Mouse (Mus musculus): Measurements from ENCODE around the gene Eef1e1. TPM values are rescaled to one million over a fixed set of nuclear protein-coding genes. Genes with fewer than 3 reads are reported as not detected.
A peak's percentile ranks its signal among the peaks of the same experiment; 100 is the strongest.
"Not testable (repeated sequence)": the region's sequence is repeated elsewhere in the genome, so short reads cannot be mapped to it uniquely, and the experiment has no call there.

Eef1e1 gene
- 10 to 100 TPM; 36.6 to 44.1 TPM for total RNA-seq (2021)
- long read RNA-seq, experiment 1, transcript Eef1e1-201 (4 exons, 2,553 nt) = major isoform, 65 of 71 reads
- long read RNA-seq, experiment 1, partial matches to known transcripts = 2 of 71 reads
- long read RNA-seq, experiment 1, other reads (novel, unspliced or antisense) = 2 of 71 reads
- long read RNA-seq, experiment 2, transcript Eef1e1-201 (4 exons, 2,553 nt) = major isoform, 16 of 19 reads
- long read RNA-seq, experiment 2, partial matches to known transcripts = 2 of 19 reads
- long read RNA-seq, experiment 2, other reads (novel, unspliced or antisense) = 0 of 19 reads

DNA sequence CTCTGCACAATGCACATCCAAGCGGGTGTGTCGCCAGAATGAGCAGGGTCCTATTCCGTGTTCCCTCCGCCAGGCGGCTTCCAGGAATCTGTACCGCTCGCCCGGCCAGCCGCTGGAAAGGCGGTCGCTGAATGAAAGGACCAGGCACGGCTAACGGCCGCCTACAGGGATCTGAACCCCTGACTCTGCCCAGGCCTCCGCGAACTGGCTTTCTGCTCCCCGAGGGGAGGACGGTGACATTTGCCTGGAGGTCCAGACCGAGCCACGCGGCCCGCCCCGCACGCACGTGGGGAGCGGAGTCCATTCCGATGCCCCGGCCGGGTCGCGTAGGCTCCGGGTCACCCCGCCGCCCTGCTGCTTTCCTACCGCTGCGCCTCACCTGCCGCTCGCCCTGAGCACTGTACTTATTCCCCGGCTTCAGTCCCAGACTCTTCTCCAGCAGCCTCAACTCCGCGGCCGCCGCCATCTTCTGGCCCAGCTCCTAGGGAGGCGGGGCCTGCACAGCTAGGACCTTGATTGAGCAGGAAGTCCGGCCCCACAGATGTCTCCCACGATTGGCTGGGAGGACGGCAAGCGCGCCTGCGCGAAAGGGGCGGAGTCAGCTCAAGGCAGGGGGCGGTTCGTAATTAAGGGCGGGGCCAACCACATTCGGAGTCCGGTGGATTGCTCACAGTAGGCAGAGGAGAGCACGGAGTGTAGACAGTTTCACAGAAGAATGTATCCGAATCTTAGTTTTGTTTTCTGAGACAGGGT, at the start of gene Eef1e1:
TSS of gene Eef1e1 (minus strand) at position 531 of the 753 bp plus-strand sequence.
- peak; percentile 96 for DNase-seq

DNA sequence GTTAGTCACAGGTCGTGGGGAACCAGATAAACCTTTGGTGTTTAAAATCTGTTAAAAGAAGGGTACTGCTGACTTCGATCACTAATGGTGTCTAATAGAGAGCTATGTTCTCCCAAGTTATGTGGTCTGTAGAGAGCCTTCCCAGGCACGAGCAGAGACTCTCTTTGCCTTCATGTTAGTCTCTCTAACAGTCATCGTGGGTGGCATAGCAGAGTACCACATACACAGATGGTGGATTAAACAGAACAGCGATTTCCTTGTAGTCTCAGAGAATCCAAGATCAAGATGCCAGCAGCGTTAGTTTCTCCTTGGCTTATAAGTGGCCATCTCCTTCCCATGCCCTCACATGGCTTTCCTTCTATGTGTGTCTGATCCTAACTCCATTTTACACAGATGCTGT, 32.0 kb upstream of the Eef1e1 start:
- DNase-seq = no peak

DNA sequence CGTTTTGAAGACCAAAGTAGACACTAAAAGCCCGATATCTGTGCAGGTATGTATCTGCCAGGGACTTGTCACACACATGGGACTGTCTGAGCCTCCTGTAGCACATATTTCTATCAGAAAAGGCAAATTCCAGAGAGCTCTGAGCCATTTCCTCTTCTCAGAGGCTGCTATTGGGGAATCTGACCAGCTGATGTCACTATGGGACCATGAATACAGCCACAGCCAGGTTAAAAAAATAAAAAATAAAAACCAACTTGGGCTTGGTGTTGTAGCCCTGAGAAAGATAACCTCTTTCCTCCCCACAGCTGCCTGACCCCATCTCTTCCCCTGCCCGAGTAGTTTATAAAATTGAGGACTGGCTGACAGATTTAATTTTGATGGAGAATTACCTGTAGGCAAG, 31.2 kb upstream of the Eef1e1 start:
- peak; percentile 12 to 15 for DNase-seq

DNA sequence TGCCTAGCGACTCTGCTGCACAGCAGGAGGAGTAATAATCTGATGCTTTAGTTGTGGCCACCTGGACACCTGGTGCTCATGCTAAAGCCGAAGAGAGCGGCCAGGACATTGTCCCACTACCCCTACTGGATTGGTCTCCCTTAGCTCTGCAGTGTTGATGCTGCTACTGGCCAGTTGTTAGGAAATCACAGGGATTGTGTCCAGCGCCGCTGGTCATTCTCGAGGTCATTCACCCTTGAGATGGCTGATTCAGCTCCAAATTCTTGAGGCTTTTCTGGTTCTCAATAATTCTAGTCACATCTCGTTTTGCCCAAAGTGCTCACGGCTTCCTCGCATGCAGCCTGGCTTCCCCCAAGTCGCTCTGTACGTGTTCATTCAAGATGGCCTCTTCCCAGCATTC, 29.9 kb upstream of the Eef1e1 start:
- peak; percentile 2 to 7 for DNase-seq

DNA sequence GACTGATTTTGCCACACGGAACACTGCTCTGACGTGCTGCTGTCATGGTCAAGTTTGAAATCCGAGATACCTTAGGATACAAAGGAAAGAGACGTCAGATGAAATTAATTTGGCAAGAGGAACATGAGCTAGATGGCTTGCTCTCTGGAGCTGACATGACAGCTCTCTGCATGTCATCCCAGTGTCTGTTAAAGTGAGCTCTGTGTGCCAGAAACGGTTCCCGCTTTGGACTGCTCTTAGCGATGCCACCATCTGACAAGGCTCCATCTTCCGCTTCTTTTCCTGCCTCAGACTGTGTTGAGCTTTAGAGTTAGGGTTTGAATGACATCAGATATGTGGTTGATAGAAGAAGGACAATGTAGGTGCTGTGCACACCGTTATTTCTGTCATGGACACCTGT, 13.5 kb upstream of the Eef1e1 start:
- DNase-seq = no peak

DNA sequence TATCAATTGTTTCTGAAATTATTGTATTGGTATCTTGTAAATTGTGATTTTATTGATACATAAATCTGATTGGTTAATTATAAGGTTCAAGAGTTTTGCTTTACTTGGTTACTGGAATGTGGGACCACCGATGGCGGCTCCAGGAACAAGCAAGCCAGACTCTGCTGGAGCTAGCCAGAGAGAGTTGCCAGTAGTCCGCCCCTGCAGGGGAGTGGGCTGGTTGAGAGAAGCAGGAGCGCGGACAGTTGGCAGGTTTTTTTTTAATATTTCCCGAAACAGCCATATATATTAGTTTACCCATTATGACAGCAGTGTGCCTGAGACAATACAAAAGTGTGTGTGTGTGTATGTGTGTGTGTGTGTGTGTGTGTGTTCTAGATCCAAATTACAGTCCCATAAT, 12.6 kb upstream of the Eef1e1 start:
- not testable (repeated sequence) for DNase-seq

DNA sequence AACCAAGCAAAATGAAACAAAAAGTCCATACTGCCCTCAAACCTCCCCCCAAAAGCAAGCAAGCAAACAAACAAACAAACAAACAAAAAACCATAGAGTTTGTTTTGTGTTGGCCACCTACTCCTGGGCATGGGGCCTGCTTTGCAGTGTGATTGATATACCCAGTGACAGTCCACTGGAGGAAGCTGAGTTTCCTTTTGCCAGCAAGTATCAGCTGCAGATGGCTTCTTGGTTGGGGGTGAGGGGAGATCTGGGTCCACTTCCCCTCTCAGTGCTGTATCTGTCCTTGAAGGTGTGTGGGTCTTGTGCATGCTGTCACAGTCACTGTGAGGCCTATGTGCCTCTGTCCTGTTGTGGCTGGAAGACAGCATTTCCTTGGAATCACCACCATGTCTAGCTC, 11.2 kb upstream of the Eef1e1 start:
- no peak for DNase-seq

DNA sequence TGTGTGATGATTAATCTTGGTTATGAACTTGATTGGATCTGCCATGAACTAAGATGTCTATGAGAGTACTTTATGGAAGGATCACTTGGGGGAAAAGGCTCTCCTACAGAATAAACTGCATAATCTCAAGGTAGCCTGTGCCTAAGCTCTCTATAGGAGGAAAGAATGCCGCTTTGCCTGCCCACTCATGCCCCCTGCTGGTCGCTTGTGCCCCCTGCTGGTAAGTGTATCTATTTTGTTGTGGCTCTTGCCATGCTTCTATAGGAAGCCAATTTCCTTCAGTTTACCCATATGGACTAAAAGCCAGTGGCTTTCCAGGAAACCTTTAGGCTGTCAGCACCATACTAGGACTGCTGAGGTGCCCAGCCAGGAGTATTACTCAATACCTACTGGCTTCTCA, 9.7 kb upstream of the Eef1e1 start:
- peak; percentile 64 to 65 for DNase-seq

DNA sequence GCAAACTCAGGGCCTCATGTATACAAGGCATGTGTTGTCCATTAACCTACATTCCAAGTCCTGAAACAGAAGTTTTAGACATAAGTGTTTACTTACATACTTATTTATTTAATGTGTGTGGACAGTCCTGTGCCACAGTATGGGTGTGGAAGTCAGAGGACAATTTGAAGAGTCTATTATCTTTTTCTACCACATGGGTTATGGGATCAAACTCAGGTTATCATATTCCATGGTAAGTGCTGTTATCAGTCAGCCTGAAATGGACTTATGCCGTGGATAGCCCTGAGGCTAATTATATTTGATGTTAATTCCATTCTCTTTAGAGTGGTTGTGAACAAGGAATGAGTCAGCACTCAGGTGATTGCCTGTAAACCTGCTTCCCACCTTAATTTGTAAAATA, 5.9 kb upstream of the Eef1e1 start:
- DNase-seq = no peak

DNA sequence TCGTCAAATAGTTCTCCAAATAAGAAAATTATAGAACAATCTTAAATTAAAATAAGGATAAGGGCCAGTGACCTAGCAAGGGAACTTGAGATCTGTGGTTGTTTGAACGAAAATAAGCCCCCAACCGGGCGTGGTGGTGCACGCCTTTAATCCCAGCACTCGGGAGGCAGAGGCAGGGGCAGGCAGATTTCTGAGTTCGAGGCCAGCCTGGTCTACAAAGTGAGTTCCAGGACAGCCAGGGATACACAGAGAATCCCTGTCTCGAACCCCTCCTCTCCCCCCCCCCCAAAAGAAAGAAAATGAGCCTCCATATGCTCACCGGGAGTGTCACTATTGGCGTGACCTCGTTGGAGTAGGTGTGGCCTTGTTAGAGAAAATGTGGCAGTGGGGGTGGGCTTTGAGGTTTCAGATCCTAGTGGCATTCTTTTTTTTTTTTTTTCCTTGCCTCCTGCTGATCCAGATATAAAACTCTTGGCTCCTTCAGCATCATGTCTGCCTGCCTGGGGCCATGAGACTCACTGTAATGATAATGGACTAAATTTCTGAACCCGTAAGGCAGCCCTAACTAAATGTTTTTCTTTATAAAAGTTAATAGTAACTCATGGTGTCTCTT, 772 bp upstream of the Eef1e1 start:
- DNase-seq = no peak

DNA sequence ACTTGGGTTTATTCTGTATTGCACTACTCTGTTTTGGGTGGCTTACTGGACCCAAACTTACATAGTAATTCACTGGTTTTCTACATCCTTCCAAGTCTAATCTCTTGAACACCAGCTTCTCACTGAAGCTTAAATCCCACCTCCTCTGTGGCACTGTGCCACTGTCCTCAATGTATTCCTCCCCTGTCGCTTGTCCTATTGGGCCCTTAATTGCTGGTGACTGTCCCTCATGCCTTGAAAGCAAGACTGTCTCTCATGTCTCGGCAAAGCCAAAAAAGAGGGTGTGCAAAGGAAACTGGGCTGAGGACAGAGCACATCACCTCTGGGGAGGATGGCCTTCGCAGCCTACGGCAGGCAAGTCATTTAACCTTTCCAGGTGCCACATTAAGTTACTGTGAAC, 993 bp downstream of the Eef1e1 start:
- DNase-seq = no peak

DNA sequence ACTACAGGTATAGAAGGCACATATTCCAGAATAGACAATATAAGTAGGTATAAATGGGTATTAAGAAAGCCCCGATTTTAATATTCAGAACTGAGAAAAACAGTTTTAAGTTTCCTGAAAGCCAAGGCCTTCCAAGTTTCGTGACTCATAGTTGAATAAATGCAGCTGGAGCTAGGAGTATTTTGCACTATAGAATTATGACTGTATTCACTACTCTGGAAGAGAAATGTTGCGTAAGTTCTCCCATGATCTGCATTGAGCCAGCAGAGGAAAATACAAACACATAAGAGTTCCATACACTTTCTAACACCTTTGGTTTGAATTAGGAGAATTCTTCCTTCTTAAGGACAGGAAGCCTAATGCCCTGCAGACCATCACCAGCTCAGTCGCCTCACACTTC, 8.6 kb downstream of the Eef1e1 start:
- DNase-seq = no peak

DNA sequence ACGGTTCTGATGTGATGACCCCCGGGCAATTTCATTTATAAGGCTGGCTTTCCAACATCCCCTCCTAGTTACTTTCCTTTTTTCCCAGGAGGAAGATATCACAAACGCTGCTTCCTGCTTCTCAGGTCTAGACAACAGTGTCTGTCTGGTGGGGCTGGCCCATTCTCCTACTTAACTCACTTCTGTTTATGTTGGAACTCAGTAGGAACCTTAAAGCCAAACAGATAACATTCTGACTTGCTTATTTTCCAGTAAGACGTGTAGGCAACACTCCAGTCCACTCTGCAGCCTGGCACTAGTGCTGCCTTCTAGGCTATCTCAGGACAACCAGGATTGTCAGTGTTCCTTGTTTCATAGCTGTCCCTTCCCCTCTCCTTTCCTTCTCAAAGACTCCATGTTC, 9.8 kb downstream of the Eef1e1 start:
- DNase-seq = no peak

DNA sequence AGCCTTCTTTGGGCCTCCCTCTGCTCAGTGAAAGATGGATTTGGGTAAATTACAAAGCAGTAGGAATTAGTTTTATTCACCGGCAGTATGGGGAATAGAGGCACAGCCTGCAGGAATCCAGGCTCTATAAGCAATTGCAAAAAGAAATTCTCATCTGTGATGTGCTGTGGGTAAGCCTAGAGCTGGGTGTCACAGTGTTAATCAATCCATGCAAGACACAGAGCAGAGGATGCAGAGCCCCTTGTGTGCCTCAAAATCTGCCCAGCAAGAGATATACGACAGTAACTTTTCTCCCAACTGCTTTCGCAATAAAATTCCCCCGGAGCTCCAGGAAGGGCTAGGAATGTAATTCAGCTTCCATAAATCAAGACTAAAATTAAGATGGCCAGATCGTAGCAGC, 17.4 kb downstream of the Eef1e1 start:
- DNase-seq = no peak

DNA sequence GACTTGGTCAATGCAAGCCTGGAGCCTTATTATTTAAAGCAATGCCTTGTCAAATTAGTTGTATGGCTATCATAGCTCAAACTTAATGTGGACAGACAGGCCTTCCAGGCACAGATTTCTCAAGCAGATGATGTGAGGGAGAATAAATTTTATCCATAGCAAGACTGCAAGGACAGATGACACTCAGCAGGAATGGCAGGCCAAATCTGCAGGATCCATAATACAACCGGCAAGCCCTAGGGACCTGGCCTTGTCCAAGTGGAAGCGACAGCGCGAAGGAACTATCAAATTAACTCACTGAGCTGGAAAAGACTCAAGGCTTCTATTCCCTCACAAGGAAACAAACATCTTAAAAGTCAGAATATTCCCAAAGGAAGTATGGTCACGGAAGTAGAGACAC, 17.9 kb downstream of the Eef1e1 start:
- no peak for DNase-seq

DNA sequence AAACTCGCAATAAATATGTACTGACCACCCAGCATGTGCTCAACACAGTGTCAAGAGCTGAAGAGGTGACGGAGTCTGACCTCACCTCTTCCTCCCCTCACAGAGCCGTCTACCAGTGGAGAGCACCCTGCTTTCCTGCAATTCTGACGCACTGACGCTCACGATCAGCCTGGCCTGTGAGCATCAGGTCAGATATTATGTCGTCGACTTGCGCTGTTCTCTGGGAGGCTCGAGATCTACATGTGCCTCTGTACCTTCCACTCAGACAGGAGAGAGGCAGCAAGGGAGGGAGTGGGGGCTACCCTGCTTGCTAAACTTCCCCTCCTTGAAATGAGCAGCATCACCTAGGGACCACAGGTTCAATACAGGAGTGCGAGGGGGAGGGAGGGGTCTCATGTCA, 20.2 kb downstream of the Eef1e1 start:
- no peak for DNase-seq

DNA sequence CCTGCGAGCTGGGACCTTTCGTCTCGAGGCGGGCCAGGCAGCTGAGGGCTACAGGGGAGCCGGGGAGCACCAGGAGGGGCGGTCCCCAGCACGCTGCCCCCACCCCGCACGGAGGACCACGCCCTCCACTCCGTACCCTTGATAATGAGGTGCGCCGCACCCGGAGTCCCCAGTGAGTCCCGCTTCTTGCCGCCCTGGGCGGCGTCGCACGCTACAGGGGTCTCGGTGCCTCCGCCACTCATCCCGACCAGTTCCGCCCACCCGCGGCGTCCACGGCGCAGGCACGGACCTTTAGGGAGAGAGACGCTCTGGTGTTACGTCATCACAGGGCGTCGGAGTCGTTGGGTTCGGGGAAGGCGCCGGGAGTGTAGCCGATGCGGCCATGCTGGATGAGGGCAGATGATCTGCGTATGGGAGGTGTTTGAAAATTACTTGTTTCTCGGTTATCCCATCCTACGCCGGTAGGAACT, 24.0 kb downstream of the Eef1e1 start, which contains the start of gene Bloc1s5:
TSS of gene Bloc1s5 (minus strand) at position 310 of the 470 bp plus-strand sequence.
- DNase-seq = peak; percentile 95 to 96

DNA sequence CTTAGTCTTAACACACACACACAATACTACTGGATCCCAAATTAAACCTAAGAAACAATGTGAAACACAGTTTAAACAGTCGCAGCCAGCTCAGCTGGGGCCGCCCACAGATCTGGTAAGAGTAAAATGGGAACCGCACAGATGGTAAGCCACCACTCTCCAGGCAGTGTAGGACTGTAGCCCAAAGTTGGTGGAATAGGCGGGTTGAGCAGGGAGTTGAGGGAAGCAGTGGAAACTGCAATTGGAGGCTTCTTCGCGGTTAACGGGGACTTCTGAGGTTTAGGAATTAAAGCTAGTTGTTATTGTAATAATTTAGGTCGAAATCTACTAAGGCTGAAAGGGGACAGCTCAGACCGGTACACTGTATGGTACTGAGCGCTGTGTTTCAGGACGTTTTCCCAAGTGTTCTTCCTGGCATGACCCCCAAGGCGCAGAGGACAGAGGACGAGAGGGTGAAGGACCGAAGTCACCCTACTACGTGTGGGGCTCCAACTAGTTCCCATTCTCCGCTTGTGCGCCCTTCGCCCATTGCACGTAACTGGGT, 24.5 kb downstream of the Eef1e1 start:
- peak in 1 of 2 experiments; percentile 21 for DNase-seq

DNA sequence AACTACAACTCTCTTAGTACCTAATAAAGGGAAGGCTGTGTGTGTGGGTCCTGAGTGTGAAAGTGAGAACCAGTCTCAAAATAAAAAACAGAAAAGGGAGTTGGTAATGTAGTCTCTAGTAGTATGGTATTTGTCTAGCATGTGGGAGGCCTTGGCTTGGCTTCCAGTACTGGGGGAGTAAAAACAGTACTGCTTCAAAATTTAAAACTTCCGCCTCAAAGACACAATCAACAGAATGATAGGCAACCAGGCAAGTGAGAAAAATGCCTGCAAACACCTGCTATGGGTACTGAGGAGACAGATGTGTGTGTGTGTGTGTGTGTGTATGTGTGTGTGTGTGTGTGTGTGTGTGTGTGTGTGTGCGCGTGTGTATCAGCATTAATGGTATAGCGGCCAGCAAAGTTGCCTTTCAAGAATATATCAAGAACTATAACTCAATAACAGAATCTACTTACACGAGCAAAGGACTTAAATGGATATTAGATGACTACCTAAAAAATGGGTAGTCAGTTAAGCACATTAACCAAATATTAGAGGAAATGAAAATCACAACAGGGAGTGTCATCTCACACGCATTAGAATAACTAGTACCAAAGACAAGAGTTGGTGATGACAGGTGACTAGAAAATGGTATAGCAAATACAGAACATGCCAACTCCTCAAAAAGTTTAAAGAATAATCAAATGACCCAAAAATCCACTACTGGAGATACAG, 25.4 kb downstream of the Eef1e1 start:
- no peak for DNase-seq

DNA sequence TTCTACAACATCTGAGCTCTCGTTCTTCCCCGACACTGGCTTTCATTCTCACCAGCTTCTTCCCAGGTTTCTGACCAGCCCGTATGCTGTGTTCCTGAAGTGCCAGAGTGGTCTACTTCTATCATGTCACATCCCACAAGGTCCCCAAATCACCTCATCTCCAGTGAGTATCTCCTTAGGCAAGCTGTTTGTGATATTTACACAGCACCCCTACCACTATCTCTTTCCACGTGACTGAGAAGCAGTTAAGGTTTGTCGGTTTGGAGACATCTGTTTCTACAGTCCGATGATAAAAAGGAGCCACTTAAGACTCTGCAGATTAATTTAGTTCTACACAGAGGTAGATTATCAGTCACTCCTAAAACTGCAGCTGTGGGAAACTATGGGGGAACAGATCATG, 26.3 kb downstream of the Eef1e1 start:
- DNase-seq = no peak

DNA sequence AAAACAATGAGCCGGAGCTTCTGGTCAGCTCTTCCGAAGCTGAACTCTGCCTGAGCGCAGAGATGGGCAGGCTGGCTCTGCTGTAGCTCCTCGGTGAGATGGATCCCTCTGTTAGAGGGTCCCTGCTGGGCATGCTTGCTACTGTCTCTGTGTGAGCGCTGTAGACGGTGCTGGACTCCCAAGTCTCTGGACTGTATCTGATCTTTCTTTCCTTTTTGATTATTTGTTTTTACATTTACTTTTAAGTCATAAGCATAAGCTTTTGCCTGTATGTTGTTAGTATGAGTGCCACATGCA, 32.7 kb downstream of the Eef1e1 start:
- DNase-seq = no peak

DNA sequence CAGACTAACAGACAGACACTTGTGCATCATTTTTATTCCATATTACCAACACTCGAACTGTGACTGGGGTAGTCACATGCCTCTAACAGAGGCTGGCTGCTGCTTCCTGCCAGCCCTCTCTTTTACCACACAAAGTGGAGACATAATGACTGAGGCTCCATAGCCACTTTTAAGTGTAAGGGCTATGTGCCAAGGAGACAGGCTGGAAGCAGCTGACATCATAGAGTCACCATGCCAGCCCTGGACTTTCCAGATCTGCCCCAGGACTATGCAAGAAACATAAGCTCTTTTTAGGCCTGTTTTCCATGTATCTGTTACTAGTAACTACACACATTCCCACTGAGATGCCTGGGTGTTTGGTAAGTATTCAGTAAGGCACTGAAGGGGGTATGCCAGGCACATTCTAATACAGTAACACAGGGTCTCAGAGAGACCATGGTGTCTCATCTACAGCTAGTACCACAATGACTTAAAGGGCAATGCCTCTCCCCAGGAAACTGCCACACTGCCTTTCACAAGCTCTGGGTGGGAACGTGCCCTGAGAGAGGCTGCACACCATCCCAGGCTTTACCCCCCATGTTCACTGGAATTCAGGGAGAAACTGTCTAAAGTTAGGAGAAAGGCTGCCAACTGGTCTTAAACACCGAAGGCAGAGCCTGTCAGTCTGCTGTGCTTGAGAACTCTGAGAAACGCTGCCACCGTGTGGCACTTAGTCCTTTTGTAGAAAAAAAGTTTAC, 33.2 kb downstream of the Eef1e1 start:
- peak; percentile 65 to 70 for DNase-seq
